Mouse (Mus musculus) ovary, postnatal 10 days (tissue): Measurements from ENCODE around the gene Ndufaf3.

ENCODE experiments used
- DNase-seq: peaks from one replicate; pipeline ENCODE4 v3.0.0; 2022; ENCODE audit warnings: low spot score

Ndufaf3 gene

DNA sequence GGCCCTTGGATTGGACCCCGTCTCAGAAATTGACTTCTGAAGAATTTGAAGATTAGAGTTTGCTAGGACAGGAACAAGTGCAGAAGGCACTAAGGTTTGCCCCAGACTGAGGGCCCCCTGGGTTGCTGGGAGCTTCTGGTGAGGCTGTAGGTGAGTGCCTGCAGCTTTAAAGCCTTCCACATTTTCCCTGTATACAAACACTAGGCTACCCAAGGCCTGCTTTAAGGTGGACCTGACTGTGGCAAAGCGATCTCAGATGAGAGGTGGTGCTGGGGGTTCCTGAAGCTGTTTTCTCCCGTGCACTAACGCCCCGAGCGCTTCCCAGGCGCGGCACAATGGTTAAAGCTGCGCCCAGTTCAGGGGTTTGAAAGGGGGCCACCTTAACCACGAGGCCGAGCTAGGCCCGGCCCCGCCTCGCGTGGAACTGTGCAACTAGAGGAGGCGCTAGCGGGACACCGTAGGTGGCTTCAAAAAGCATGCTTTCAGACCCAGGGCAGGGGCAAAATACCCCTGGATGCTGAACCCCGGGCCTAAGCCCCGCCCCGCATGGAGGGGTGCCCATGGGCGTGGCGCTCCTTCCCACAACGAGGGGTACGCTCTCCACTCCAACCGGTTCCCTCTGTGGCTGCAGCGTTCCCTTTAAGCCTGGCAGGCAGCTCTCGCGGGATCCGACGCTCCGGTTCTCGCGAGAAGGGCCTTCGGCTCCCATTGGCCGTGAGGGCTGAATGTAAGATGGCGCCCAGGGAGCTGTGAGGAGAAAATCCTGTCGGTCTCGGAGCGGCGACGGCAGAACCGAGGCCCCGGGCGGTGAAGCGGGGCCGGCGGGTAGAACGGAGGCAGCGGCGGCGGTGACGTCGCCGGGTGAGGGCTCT is 50.6 kb downstream of the Ndufaf3 start, which contains the start of gene Qrich1:
Qrich1 (plus strand) TSS at position 427 of the 872 bp plus-strand sequence.
- peak; percentile 90 for DNase-seq
